8 mouse cellular contexts compared by ENCODE assay signal in genomic region chr3:19953425-19953824, GRCm38 (mm10). TPM values are rescaled to one million over a fixed set of nuclear protein-coding genes. Genes with fewer than 3 reads are reported as not detected.
DNase-seq lines count a peak whose midpoint lies in the region; ATAC-seq and TF ChIP-seq lines count a peak whose summit lies in the region.
"Had no signal": no experiment of that assay in that cellular context is flagged by ENCODE, and none has a peak within 500 bp of the region (broad histone marks: within the 10 kb centered on the region; RNA-seq: fewer than 3 reads in every experiment).

No protein-coding gene starts in this region.

- no peaks in the 10 kb centered on the region for H3K36me3 ChIP-seq in heart, postnatal 0 days (replicated peaks; ENCODE audit: control insufficient read depth, insufficient read depth, low read length)
- no peaks in the 10 kb centered on the region for H3K36me3 ChIP-seq in midbrain, embryonic 12.5 days
- no peaks in the 10 kb centered on the region for H3K36me3 ChIP-seq in midbrain, embryonic 14.5 days (ENCODE audit: control insufficient read depth, insufficient read depth, low read length)
- H3K36me3 ChIP-seq in forebrain, embryonic 15.5 days = no peaks in the 10 kb centered on the region

- H3K9me3 ChIP-seq in heart, postnatal 0 days (replicated peaks; ENCODE audit: control insufficient read depth, low read length) = no peaks in the 10 kb centered on the region
- no peaks in the 10 kb centered on the region for H3K9me3 ChIP-seq in midbrain, embryonic 12.5 days
- H3K9me3 ChIP-seq in midbrain, embryonic 14.5 days (ENCODE audit: control insufficient read depth, low read length) = no peaks in the 10 kb centered on the region
- H3K9me3 ChIP-seq in forebrain, embryonic 15.5 days = no peaks in the 10 kb centered on the region

- no peak for TF ChIP-seq CTCF in heart, postnatal 0 days (IDR thresholded peaks at IDR 0.05; ENCODE audit: low read depth)

- no peak for DNase-seq in heart, postnatal 0 days (ENCODE audit: low spot score)
- no peak for DNase-seq in heart, postnatal 36 days
- no peak for DNase-seq in midbrain, embryonic 14.5 days
- DNase-seq in adrenal gland, postnatal 36 days = no peak
- DNase-seq: thymus, postnatal 36 days had no signal

- H3K4me1 ChIP-seq in heart, postnatal 0 days (ENCODE audit: control insufficient read depth, insufficient read depth) = peaks cover 28% of the 10 kb centered on the region
- 0 out of 2 replicates have a peak, but pooled peaks cover 3% of the 10 kb centered on the region for H3K4me1 ChIP-seq in midbrain, embryonic 12.5 days
- H3K4me1 ChIP-seq in midbrain, embryonic 14.5 days (ENCODE audit: control insufficient read depth, insufficient read depth, low read length) = no peaks in the 10 kb centered on the region
- H3K4me1 ChIP-seq in forebrain, embryonic 15.5 days = peaks cover 7% of the 10 kb centered on the region; the same call in 1 of the 2 replicates

- H3K4me3 ChIP-seq in heart, postnatal 0 days (ENCODE audit: low read depth, low read length) = no peak overlapping the region
- H3K4me3 ChIP-seq in midbrain, embryonic 12.5 days = no peak overlapping the region
- no peak overlapping the region for H3K4me3 ChIP-seq in midbrain, embryonic 14.5 days (replicated peaks; ENCODE audit: low read depth, low read length)
- H3K4me3 ChIP-seq in forebrain, embryonic 15.5 days = no peak overlapping the region

- 36% methylated on average over 1 of the region's 1 CpGs for WGBS in heart, postnatal 0 days
- 11% methylated on average over 1 of the region's 1 CpGs for WGBS in midbrain, embryonic 12.5 days
- WGBS in midbrain, embryonic 14.5 days = 31% methylated on average over 1 of the region's 1 CpGs
- WGBS in forebrain, embryonic 15.5 days = 2% methylated on average over 1 of the region's 1 CpGs

- H3K9ac ChIP-seq in heart, postnatal 0 days (replicated peaks; ENCODE audit: low read depth, low read length) = no peak overlapping the region
- no peak overlapping the region for H3K9ac ChIP-seq in midbrain, embryonic 12.5 days (replicated peaks)
- no peak overlapping the region for H3K9ac ChIP-seq in midbrain, embryonic 14.5 days (replicated peaks; ENCODE audit: low read length)
- no peak overlapping the region for H3K9ac ChIP-seq in forebrain, embryonic 15.5 days (replicated peaks)

- ATAC-seq in heart, postnatal 0 days (ENCODE audit: insufficient read depth, low read depth) = no peak
- peak; percentile 38; the same call in 1 of the 2 replicates for ATAC-seq in midbrain, embryonic 12.5 days (ENCODE audit: low FRiP score, low read depth)
- ATAC-seq in midbrain, embryonic 14.5 days (ENCODE audit: low FRiP score, low TSS enrichment) = no peak
- ATAC-seq in forebrain, embryonic 15.5 days (replicated peaks) = peak; percentile 69
- ATAC-seq in erythroblast, adult 5-6 weeks (replicated peaks; ENCODE audit: low FRiP score, poor library complexity, severe bottlenecking) = no peak

- no peak for TF ChIP-seq EP300 in heart, postnatal 0 days (IDR thresholded peaks at IDR 0.05; ENCODE audit: low read depth)

- H3K4me2 ChIP-seq in heart, postnatal 0 days (ENCODE audit: low read depth, low read length) = no peak overlapping the region
- no peak overlapping the region for H3K4me2 ChIP-seq in midbrain, embryonic 12.5 days (replicated peaks)
- no peak overlapping the region for H3K4me2 ChIP-seq in midbrain, embryonic 14.5 days (ENCODE audit: low read length)
- H3K4me2 ChIP-seq in forebrain, embryonic 15.5 days (replicated peaks) = no peak overlapping the region

- no peaks in the 10 kb centered on the region for H3K27me3 ChIP-seq in heart, postnatal 0 days (ENCODE audit: control insufficient read depth, insufficient read depth, low read length)
- H3K27me3 ChIP-seq in midbrain, embryonic 12.5 days = no peaks in the 10 kb centered on the region
- no peaks in the 10 kb centered on the region for H3K27me3 ChIP-seq in midbrain, embryonic 14.5 days (ENCODE audit: control insufficient read depth, insufficient read depth, low read length)
- no peaks in the 10 kb centered on the region for H3K27me3 ChIP-seq in forebrain, embryonic 15.5 days

- intact Hi-C loops in heart, postnatal 36 days (cut with DNase I) = no loop called here

- H3K27ac ChIP-seq in heart, postnatal 0 days (ENCODE audit: low read depth) = peak overlapping the region; percentile 94
- no peak overlapping the region for H3K27ac ChIP-seq in midbrain, embryonic 12.5 days (replicated peaks)
- no peak overlapping the region for H3K27ac ChIP-seq in midbrain, embryonic 14.5 days (replicated peaks; ENCODE audit: low read depth, low read length)
- H3K27ac ChIP-seq in forebrain, embryonic 15.5 days (replicated peaks) = no peak overlapping the region; the same call in 1 of the 2 replicates

RNA-seq across cellular contexts. Expression of gene Cp, which starts 3.4 kb away (rescaled TPM):
- 17.8 and 19.0 TPM in 2 replicates for total RNA-seq in heart, postnatal 0 days (2014; rRNA removed; ENCODE audit: low replicate concordance)
- 6.5 and 7.0 TPM in 2 replicates for polyA plus RNA-seq in heart, postnatal 0 days (2015; fragmentation: Nextera tagmentation; extraction: Ambion mirVana)
- total RNA-seq in heart, postnatal 36 days (2021) = 10 to 100 TPM; 31.6 to 39.3 TPM
- polyA plus RNA-seq in midbrain, embryonic 12.5 days (2016; fragmentation: Nextera tagmentation; extraction: Ambion mirVana) = 5.9 and 7.6 TPM in 2 replicates
- 3.0 and 12.9 TPM in 2 replicates for polyA plus RNA-seq in midbrain, embryonic 14.5 days (2014; fragmentation: Nextera tagmentation; extraction: Ambion mirVana)
- 2.8 and 4.7 TPM in 2 replicates for polyA plus RNA-seq in forebrain, embryonic 15.5 days (2015; fragmentation: Nextera tagmentation; extraction: Ambion mirVana)
- total RNA-seq in adrenal gland, postnatal 36 days (2021) = 10 to 100 TPM; 40.1 to 62.7 TPM
- 2.1 and 5.9 TPM in 2 replicates for total RNA-seq in erythroblast, adult 5-6 weeks (2015; ENCODE audit: low replicate concordance)
- 2.4 and 8.9 TPM in 2 replicates for total RNA-seq in erythroblast, adult 5-6 weeks (2017; ENCODE audit: low replicate concordance)

Comparison
In these comparisons a context has a peak if more than half of its experiments do, and no peak if none do; other contexts are left out.
1. ATAC-seq: peak in midbrain, embryonic 12.5 days (single experiment) and forebrain, embryonic 15.5 days (single experiment); none in heart, postnatal 0 days (single experiment), midbrain, embryonic 14.5 days (single experiment) and erythroblast, adult 5-6 weeks (single experiment).